In the genomic region with DNA sequence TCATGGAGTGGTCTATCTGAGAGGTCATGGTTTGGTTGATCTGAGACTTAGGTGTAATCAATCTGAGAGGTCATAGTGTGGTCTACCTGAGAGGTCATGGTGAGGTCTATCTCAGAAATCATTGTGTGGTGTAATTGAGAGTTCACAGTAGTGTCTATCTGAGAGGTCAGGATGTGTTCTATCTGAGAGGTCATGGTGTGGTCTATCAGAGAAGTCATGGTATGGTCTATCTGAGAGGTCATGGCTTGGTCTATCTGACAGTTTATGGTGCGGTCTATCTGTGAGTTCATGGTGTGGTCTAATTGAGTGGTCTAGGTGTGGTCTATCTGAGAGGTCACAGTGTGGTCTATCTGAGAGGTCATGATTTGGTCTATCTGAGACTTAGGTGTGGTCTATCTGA, we compare ENCODE assay signal across 12 mouse cellular contexts. TPM values are rescaled to one million over a fixed set of nuclear protein-coding genes. Genes with fewer than 3 reads are reported as not detected.
DNase-seq lines count a peak whose midpoint lies in the region; ATAC-seq and TF ChIP-seq lines count a peak whose summit lies in the region.
"Had no signal": no experiment of that assay in that cellular context is flagged by ENCODE, and none has a peak within 500 bp of the region (broad histone marks: within the 10 kb centered on the region; RNA-seq: fewer than 3 reads in every experiment).

No protein-coding gene starts in this region.

- WGBS in hindbrain, embryonic 12.5 days, result 73% methylated on average over 1 of the region's 1 CpGs
- 80% methylated on average over 1 of the region's 1 CpGs for WGBS in hindbrain, embryonic 10.5 days
- 78% methylated on average over 1 of the region's 1 CpGs for WGBS in liver, embryonic 14.5 days (ENCODE audit: insufficient replicate concordance)

- H3K4me1 ChIP-seq in hindbrain, embryonic 12.5 days, result no peaks in the 10 kb centered on the region
- no peaks in the 10 kb centered on the region for H3K4me1 ChIP-seq in hindbrain, embryonic 10.5 days (replicated peaks)
- no peaks in the 10 kb centered on the region for H3K4me1 ChIP-seq in G1E (ENCODE audit: insufficient read depth, low read depth, low read length)
- no peaks in the 10 kb centered on the region for H3K4me1 ChIP-seq in liver, embryonic 14.5 days (replicated peaks; ENCODE audit: control insufficient read depth in 2 of 2, insufficient read depth in 2 of 2, low read length in 1 of 2)

- no peak for TF ChIP-seq EP300 in liver, embryonic 14.5 days (IDR thresholded peaks at IDR 0.05; ENCODE audit: low read depth)

- H3K9me3 ChIP-seq in hindbrain, embryonic 12.5 days (replicated peaks), result peaks cover 26% of the 10 kb centered on the region
- peaks cover 41% of the 10 kb centered on the region for H3K9me3 ChIP-seq in hindbrain, embryonic 10.5 days
- H3K9me3 ChIP-seq in G1E (replicated peaks), result peaks cover 20% of the 10 kb centered on the region; the same call in 1 of the 2 replicates
- peaks cover 3% of the 10 kb centered on the region for H3K9me3 ChIP-seq in liver, embryonic 14.5 days (ENCODE audit: control insufficient read depth, low read length)

- H3K27ac ChIP-seq in hindbrain, embryonic 12.5 days, result no peak overlapping the region
- H3K27ac ChIP-seq in hindbrain, embryonic 10.5 days, result no peak overlapping the region
- H3K27ac ChIP-seq in liver, embryonic 14.5 days, result no peak overlapping the region

- no peak for TF ChIP-seq CTCF in G1E (IDR thresholded peaks at IDR 0.05; ENCODE audit: low read depth, low read length)
- no peak for TF ChIP-seq CTCF in liver, embryonic 14.5 days (IDR thresholded peaks at IDR 0.05; ENCODE audit: low read depth)

- no peak overlapping the region for H3K4me2 ChIP-seq in hindbrain, embryonic 12.5 days (replicated peaks)
- H3K4me2 ChIP-seq in liver, embryonic 14.5 days (ENCODE audit: low read depth), result no peak overlapping the region

- H3K36me3 ChIP-seq in hindbrain, embryonic 12.5 days, result no peaks in the 10 kb centered on the region
- no peaks in the 10 kb centered on the region for H3K36me3 ChIP-seq in hindbrain, embryonic 10.5 days
- no peaks in the 10 kb centered on the region for H3K36me3 ChIP-seq in G1E (replicated peaks)
- H3K36me3 ChIP-seq in liver, embryonic 14.5 days (replicated peaks; ENCODE audit: control insufficient read depth, insufficient read depth, low read depth), result no peaks in the 10 kb centered on the region

- peak; percentile 71 for ATAC-seq in hindbrain, embryonic 12.5 days (ENCODE audit: low FRiP score)
- peak; percentile 32; the same call in 1 of the 2 replicates for ATAC-seq in G1E (ENCODE audit: extremely low read depth, insufficient number of reproducible peaks, low FRiP score, poor library complexity, severe bottlenecking)
- peak; percentile 60 for ATAC-seq in erythroblast, adult 5-6 weeks (replicated peaks; ENCODE audit: low FRiP score, poor library complexity, severe bottlenecking)
- peak; percentile 32; the same call in 1 of the 2 replicates for ATAC-seq in liver, embryonic 14.5 days (ENCODE audit: insufficient read depth)

- no peak for DNase-seq in hindbrain, embryonic 10.5 days (ENCODE audit: low spot score)
- no peak for DNase-seq in G1E (ENCODE audit: low spot score)
- no peak for DNase-seq in liver, embryonic 14.5 days (ENCODE audit: low read depth in 3 of 3, low spot score in 3 of 3)
- no peak for DNase-seq in urinary bladder, postnatal 25 days (ENCODE audit: low spot score)
- no peak for DNase-seq in testis, postnatal 10 days (ENCODE audit: low spot score)
- DNase-seq: gastrocnemius, postnatal 14 days; kidney, postnatal 25 days; right cerebral cortex, postnatal 14 days; thymus, adult 18-20 months had no signal

- H3K9ac ChIP-seq in hindbrain, embryonic 12.5 days, result no peak overlapping the region
- H3K9ac ChIP-seq in liver, embryonic 14.5 days (replicated peaks), result no peak overlapping the region

- no peak overlapping the region for H3K4me3 ChIP-seq in hindbrain, embryonic 12.5 days
- no peak overlapping the region for H3K4me3 ChIP-seq in hindbrain, embryonic 10.5 days
- H3K4me3 ChIP-seq in G1E (ENCODE audit: low read depth, low read length), result no peak overlapping the region
- no peak overlapping the region for H3K4me3 ChIP-seq in liver, embryonic 14.5 days (ENCODE audit: insufficient read depth in 1 of 2, low read depth in 2 of 2, low read length in 2 of 2)

- H3K27me3 ChIP-seq in hindbrain, embryonic 12.5 days, result no peaks in the 10 kb centered on the region
- H3K27me3 ChIP-seq in hindbrain, embryonic 10.5 days (ENCODE audit: insufficient read depth, poor library complexity, severe bottlenecking), result no peaks in the 10 kb centered on the region
- no peaks in the 10 kb centered on the region for H3K27me3 ChIP-seq in G1E (ENCODE audit: insufficient read depth, low read length)
- H3K27me3 ChIP-seq in liver, embryonic 14.5 days (ENCODE audit: control insufficient read depth, insufficient read depth, low read length), result no peaks in the 10 kb centered on the region

RNA-seq across cellular contexts. Expression of gene Vmn2r-ps159, which starts 12.4 kb away (rescaled TPM):
- polyA plus RNA-seq in hindbrain, embryonic 12.5 days (2016; fragmentation: Nextera tagmentation; extraction: Ambion mirVana), result not detected in 2 replicates
- not detected in 2 replicates for polyA plus RNA-seq in hindbrain, embryonic 10.5 days (2016; fragmentation: Nextera tagmentation; extraction: Ambion mirVana)
- total RNA-seq in G1E (2014; fragmentation: Nextera tagmentation), result not detected in 2 replicates
- not detected in 2 replicates for total RNA-seq in G1E (2017)
- not detected in 2 replicates for polyA plus RNA-seq in G1E (2012)
- not detected in 2 replicates for total RNA-seq in erythroblast, adult 5-6 weeks (2015; ENCODE audit: low replicate concordance)
- not detected in 2 replicates for total RNA-seq in erythroblast, adult 5-6 weeks (2017; ENCODE audit: low replicate concordance)
- not detected in 2 replicates for polyA plus RNA-seq in liver, embryonic 14.5 days (2012; rRNA removed)
- not detected in 2 replicates for polyA plus RNA-seq in liver, embryonic 14.5 days (2014; fragmentation: Nextera tagmentation; extraction: Ambion mirVana)
- total RNA-seq: gastrocnemius, postnatal 14 days; left cerebral cortex, postnatal 25 days had no signal
